Mouse (Mus musculus): ENCODE data around the gene Dctpp1.

Gene Dctpp1

DNA sequence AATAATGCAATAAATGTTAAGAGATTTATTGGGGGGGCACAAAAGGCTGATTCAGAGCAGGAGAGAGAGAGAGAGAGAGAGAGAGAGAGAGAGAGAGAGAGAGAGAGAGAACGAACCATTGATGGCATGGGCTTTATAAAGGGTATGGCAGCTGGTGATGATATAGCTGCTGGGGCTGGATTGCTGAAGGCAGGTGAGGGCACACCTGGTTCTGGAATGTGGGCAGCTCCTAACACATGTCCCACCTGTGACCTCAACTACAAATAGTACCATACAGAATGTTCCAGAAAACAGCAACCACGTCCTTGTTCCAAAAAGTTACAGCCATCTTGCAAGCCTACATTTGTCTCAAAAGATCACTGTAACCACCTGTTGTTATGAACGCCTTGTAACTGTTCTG lies 29.1 kb downstream of the Dctpp1 start:
- DNase-seq, result no peak

DNA sequence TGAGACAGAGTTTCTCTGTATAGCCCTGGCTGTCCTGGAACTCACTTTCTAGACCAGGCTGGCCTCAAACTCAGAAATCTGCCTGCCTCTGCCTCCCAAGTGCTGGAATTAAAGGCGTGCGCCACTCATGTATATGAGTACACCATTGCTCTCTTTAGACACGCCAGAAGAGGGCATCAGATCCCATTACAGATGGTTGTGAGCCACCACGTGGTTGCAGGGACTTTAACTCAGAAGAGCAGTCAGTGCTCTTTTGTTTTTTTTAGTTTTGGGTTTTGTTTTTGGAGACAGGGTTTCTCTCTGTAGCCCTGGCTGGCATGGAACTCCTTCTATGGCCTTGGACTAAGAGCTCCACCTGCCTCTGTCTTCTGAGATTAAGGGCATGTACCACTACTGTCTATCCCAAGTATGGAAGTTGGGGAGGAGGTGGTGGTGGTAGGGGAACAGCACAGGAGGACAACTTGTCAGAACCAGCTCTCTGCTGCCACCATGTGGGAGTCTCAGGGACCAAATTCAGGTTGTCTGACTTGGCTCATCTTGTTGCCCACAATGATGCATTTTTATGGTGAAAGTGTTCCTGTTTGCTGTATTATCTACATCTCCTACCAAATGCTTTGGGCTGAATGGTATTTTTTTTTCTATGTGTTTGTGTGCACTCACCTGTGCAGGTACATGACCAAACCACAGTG lies 31.8 kb downstream of the Dctpp1 start:
- DNase-seq, result peak; percentile 73 to 76

DNA sequence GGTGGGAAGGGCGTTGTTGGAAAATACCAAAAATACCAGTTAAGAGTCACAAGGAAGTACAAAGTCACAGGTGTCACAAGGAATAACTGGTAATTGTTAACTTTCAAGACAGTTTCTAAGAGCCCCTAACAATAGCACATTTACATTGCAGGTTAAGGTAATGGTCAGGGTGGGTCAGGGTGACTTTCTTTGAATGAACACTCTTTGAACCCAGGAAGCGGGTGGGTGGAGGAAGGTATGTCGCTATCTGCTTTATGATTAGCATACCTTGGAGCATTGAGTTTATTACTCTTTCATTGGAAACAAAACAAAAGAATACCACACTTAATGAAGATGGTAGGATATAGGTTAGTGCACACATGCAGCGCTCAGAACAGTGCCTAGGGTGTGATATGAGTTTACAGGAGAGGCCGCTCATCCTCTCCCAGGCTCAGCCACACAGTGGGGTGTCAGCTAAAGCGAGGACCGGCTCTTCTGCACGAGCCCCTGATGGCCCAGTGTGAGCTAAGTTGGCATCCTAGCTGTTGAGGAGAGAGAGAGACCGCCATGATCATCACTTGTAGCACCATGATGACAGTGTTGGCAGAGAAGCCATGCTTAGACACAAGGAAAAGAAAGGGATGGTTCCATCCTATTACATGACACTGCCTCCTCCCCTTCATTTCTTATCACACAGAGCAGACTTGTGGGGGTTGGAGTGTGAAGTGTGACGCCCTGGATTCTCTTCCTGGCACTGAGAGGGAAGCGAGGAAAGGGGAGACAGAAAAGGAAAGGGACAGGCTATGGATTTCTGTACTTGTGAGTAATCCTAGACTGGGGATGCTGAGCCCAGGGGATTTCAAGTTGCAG lies 35.1 kb downstream of the Dctpp1 start:
- no peak for DNase-seq

DNA sequence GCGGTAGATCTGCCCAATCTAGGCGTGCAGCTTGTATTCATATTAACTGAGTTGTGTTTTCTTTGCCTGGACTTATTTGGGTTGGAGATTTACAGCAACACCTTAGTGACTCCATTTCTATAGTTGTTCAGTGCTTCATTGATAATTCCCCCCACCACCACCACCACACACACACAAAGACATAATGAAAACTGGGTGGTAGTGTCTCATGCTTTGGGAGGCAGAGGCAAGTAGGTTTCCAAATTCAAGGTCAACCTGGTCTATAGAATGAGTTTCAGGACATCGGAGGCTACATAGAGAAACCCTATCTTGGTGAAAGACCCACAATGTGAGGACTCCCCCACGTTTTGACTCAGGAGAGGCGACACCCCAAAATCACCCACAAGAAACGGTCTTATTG lies 35.9 kb downstream of the Dctpp1 start:
- DNase-seq, result no peak

DNA sequence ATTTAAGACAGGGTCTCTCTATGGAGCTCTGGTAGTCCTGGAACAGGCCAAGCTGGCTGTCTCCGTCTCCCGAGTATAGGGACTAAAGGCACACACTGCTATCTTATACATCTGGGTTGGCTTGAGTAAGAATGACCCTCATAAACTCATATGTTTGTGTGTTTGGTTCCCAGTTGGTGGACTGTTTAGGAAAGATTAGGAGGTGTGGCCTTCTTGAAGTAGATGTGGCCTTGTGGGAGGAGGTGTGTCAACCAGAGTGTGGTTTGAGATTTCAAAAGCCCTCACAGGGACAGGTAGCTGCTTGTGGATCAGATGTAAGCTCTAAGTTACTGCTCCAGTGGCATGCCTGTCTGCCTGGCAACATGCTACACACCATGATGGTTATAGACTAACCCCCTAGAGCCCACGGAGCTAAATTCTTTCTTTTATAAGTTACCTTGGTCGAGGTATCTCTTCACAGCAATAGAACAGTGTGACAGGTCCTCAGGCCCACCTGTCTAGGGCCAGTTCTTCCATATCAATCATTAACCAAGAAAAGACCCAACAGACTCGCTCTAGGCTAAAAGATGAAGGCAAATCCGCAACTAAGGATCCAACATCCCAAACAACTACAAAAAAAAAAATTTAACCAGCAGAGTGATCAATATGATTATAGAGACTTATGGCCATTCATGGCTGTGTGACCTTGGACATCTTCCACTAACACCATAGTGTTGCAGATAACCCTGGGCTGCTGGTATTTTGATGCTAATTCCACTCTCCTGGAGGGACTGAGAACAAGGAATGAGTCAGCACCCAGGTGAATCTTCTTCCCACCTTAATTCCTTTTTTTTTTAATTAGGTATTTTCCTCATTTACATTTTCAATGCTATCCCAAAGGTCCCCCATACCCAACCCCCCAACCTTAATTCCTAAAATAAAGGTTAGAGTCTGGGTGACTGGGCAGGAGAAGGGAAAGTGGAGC lies 36.7 kb downstream of the Dctpp1 start:
- DNase-seq, result no peak

DNA sequence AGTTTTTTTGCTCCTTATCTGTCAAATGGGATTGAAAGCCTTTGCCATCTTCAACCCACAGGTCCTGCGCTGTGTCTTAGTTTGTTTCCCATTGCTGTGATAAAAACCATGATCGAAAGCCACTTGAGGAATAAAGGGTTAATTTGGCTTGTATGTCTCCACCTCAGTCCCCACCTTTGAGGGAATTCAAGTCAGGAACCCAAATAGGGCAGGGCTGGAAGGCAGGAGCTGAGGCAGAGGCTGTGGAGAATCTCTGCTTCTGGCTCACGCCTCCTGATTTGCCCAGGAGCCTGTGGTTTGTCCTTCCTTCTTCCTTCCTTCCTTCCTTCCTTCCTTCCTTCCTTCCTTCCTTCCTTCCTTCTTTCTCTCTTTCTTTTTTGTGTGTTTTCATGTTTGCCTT lies 37.4 kb downstream of the Dctpp1 start:
- DNase-seq, result no peak

DNA sequence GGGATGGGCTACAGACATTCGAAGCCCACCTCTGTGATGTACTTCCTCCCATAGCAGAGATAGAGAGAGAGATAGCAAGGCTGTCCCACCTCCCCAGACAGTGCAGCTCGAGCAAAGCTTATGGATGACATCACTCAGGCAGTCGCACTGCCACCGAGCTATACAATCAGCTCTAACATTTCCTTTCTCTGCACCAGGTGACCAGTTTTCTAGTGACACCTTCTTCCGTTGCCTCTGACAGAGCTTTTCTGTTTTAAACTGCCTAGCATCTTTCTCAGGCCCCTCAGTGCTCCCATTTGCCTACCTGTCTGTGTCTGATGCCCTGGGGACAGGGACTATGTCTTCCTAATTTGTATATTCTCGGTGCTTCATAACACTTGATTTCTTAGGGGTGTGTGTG lies 40.1 kb downstream of the Dctpp1 start:
- no peak for DNase-seq

DNA sequence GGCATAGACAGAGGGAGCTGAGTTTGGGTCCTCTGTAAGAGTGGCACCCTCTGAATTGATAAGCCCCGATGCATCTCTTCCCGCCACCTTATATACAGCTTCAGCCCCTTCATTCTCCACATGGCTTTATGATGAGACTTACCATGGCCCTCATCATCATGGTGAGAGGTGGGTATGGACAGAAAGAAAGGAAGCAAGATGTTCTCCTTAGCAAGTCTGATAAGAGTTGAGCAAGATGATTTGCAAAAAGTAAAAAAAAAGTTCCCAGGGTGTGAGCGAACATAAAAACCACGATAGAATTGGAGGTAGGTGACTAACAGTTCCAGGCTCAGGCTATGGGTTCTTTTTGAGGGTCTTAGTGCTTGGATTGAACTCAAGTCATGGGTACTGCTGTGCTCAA lies 41.8 kb downstream of the Dctpp1 start:
- DNase-seq, result no peak

DNA sequence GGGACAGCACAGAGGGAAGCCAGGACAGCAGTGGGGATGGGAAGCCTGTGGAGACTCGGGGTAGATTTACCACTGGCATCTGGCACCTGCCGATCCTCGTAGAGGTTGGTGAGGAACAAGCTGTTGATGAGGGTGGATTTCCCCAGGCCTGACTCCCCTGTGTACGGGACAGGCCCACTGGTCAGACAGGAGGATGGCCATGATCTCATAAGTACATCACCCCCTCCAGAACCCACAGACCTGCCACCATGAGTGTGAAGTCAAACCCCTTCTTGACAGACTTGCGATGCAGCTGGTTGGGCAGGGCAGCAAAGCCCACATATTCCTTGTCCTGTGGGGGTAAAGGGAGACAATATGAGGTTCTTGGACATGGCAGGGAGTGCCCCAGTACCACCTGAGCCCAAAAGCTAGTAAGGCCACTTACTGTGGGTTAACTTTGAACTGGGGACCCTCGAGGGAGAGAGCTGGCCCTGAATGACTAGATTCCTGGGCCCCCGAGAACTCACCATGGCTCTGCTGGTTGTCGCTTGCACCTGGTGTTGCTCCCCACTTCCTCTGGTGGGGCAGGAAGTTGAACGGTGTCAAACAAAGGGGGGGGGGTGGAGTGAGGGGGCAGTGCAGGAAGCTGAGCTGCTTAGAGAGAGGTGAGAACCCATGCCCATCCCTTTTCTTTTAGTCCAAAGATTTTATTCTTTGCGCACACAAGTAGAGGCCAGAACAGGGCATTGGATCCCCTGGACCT lies 42.4 kb downstream of the Dctpp1 start:
- DNase-seq, result no peak

DNA sequence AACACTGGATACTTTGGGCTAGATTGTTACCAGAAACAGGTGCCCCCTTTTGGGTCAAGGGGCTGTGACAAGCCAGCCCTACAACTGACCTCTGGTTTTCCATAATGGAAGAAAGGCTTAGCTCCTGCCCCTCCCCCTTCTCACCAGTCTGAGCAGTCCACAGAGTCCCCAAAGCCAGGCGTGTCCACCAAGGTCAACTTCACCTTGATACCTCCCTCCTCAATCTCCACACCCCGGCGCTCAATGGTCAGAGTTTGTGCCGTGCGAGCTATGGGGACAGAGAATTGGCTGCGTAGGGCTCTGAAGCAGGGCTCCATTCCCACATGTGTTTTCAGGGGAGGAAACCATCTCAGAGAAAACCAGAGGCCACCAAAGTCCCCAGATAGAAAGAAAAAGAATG lies 43.0 kb downstream of the Dctpp1 start:
- DNase-seq, result no peak

DNA sequence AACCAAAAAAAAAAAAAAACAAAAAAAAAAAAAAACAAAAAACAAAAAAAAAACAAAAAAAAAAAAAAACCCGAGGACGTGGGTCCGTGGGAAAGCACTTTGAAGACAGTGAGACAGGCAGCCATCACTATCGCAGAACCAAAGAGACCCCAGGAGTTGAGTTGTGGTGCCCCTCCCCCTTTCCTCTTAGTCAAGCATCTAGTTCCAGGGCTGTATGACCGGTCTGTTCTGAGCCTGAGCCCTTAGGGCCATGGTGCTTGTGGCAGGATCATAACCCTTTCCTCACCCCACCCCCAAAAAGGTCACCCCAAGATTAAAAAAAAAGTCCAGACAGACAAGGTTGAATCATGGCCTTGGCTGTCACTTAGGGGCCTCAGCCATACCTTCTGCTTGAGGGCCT lies 44.2 kb downstream of the Dctpp1 start:
- no peak for DNase-seq

DNA sequence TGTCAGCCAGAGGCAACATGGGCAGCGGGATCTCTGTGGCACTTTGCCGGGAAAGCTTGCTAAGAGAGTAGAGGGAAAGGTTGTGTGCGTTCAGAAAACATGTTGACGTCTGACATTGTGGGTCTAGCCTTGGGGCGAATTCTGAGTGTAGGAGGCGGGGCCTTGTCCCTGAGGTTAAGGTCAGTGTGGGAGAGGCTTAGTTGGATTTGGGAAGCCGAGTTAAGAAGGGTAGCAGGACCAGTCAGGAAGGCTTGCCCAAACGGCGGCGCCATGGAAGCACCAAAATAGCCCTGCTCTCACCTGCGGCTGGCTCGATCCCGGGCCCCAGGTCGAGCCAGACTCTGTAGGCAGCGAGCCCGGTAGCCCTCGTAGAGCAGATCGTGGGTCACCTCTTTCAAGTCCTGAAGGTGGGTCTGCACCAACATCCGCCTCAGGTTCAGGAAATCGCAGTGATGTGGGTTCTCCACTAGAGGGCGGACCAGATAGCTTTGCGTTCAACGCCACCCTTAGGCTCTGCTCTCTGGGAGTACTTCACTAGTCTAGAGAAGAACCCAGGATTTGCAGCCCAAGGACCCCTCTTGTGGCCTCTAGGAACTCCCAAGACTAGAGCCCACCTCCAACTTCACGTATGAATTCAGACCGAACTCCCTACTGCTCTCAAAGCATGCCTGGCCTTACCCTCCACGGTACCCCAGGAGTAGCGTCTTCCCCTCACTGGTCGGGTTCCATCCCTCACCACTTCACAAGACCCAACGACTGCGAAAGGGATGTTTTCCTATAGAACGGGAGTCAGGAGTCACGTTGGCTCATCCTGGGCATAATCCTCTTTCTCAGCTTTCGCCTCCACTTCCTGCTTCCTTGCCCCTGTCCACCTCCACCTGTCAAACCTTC lies 45.3 kb downstream of the Dctpp1 start:
- peak; percentile 62 to 72 for DNase-seq

DNA sequence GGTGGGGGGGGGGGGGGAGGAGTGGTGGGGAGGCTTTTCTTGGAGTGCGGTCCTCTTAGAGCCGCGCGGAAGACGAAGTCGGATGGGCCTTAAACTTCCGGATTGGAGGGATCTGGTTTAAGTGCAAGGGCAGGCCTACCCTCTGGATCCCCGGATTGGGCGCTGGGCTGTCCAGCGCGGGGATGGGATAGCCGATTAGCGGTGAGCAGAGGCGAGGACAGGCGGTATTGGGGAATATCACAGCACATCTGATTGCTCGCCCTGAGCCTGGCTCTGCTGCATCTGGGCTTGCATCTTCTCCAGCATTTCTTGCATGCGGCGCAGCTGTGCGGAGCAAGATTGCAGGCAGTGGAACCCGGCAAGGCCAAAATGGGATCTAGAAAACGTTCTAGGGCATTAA lies 46.0 kb downstream of the Dctpp1 start:
- DNase-seq, result no peak

DNA sequence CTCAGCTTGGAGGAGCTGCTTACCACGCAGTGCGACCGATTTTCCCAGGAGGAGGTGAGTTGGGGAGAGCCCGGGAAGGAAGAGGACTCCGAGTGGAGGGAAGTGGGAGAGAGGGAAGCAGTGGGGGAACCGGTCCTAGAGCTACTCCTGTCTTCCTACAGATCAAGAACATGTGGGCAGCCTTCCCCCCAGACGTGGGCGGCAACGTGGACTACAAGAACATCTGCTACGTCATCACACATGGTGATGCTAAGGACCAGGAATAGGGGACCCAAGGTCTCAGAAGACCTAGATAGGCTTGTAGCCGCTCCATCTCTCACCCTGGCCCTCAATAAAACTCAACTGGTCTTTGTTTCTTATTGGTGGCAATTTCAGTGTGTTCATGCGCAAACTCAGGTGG lies 46.6 kb downstream of the Dctpp1 start:
- DNase-seq, result no peak

DNA sequence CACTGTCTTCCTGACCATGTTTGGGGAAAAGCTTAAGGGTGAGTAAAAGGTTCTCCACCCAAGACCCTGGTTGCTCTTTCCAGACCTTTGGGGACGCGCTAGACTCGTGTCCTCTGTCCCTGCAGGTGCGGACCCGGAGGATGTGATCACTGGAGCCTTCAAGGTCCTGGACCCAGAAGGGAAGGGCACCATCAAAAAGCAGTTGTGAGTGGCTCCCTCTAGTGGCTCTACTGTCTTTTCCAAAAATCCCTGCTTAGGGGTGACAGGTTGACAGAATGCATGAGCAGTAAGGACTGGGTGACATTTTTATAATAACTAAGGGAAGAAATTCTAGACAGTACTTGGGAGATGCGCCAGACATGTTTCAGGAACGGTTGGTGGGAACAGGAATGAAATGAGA lies 47.0 kb downstream of the Dctpp1 start:
- DNase-seq, result peak in 1 of 2 experiments; percentile 48

DNA sequence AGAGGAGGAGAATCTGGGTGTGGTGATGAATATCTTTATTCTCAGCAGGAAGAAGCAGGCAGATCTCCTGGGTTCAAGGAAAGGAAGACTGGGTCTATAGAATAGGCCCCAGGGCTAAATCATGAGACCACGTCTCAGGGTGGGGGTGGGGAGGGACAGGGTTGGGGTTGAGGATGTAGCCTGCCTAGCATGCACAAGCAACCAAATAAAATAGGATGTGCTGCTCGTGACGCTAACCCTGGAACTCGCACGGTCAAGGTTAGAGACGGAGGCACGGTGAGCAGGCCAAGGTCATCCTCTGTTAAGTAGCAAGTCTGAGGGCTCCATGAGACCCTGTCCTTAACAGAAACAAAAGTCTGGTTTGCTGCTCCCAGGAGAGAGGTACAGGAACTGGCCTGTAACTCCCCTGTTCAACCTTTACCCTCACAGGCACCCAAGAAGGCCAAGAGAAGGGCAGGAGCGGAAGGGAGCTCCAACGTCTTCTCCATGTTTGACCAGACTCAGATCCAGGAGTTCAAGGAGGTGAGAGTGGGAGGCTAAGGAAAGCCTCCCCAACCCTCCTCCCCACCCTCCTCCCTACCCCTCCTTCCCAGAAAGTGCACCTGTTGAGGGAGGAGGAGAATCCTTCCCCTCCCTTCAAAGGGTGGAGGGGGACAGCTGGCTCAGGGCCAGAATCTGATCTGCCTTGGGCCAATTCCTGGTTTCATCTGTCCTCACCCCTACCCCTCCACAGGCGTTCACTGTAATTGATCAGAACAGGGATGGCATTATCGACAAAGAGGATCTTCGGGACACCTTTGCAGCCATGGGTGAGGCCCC lies 47.9 kb downstream of the Dctpp1 start:
- DNase-seq, result no peak

DNA sequence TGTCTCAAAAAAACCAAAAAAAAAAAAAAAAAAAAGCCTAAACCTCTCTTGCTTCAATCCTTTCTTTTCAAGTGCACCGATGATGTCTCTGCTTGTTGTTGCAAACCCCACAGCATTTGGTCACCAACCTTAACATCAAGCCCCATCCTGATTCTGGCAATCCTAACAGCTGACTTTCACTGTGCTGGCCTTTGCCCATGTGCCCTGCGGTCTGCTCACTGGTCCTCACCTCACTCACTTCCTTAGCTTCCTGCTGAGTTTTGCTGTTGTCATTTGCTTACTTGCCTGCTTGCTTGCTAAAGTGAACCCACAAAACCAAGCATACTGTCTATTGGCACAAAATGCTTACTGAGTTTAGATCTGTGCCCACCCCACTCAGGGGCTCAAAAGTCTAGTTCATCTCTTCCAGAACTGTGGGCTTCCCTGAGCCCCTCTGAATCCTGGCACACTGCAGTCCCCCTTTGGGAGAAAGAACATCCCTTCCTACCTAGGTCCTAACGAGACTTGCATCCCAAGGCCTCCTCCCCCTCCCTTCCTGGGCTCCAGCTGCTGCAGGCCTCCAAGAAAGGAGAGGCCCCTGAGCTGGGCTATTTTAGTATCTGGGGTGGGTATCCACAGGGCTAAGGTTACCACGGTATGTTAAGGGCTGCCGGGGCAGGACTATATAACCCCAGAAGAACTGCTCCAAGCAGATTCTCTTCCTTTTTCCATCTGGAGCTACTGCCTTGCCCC lies 49.3 kb downstream of the Dctpp1 start:
- DNase-seq, result no peak

DNA sequence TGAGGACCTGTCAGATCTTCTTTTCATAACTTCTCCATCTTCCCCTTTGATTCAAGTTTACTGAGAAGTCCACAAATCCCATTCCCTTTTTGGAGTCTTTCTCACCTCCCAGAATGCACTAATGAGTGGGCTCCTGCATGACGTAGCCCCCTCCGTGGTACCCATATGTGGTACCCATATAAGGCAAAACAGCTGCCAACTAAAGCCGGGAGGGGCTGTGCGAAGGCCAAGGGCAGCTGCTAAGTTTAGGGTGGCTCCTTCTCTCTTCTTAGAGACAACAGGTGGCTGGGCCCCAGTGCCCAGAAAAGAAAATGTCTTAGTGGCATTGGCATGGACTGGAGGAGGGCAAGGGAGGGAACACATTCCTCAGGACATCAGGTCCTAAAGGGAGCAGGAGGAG lies 50.2 kb downstream of the Dctpp1 start:
- no peak for DNase-seq

DNA sequence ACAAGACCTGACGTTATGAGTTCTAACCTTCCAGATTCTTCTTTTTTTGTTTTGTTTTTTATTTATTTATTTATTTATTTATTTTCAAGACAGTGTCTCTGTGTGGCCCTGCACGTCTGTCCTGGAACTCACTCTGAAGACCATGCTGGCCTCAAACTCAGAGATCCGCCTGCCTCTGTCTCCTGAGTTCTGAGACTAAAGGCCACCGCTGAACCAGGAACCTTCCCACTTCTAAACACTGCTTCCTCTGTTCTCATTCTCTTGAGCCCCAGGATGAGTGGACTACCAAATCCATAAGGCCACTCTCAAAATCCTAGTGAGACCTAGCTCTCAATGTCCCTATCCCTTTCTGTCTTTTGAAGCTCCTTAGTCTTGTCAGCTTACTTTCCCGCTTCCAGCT lies 50.7 kb downstream of the Dctpp1 start:
- DNase-seq, result no peak
